Mouse (Mus musculus) liver, embryonic 15.5 days (tissue): Measurements from ENCODE around the gene Ddx17. TPM values are rescaled to one million over a fixed set of nuclear protein-coding genes. Genes with fewer than 3 reads are reported as not detected.

Experiments
- ATAC-seq: fragments of 200-750 bp; cut with Nextera tagmentation; 2 replicates; pipeline ENCODE4 v1.8.0; 2017; ENCODE audit warnings: moderate number of reproducible peaks, mild to moderate bottlenecking, moderate library complexity; ENCODE audit not compliant: insufficient read depth
- H3K27ac ChIP-seq: fragments of 300-500 bp; sonication (generic); replicated peaks from 2 replicates; pipeline ENCODE4 v1.5.1; 2015; ENCODE audit warnings: mild to moderate bottlenecking, inconsistent platforms
- H3K27me3 ChIP-seq: fragments of 300-500 bp; sonication (generic); 2 replicates; pipeline ENCODE4 v1.6.1; 2015; ENCODE audit warnings: mild to moderate bottlenecking, inconsistent platforms
- H3K36me3 ChIP-seq: fragments of 300-500 bp; sonication (generic); replicated peaks from 2 replicates; pipeline ENCODE4 v1.6.1; 2015; ENCODE audit warnings: moderate library complexity, mild to moderate bottlenecking, inconsistent platforms
- H3K4me1 ChIP-seq: fragments of 300-500 bp; sonication (generic); replicated peaks from 2 replicates; pipeline ENCODE4 v1.6.1; 2015; ENCODE audit warnings: inconsistent platforms
- H3K4me2 ChIP-seq: fragments of 300-500 bp; sonication (generic); 2 replicates; pipeline ENCODE4 v1.6.1; 2015; ENCODE audit warnings: moderate library complexity, mild to moderate bottlenecking, inconsistent platforms
- H3K4me3 ChIP-seq: fragments of 300-500 bp; sonication (generic); replicated peaks from 2 replicates; pipeline ENCODE4 v1.5.1; 2015; ENCODE audit warnings: mild to moderate bottlenecking, inconsistent platforms
- H3K9ac ChIP-seq: fragments of 300-500 bp; sonication (generic); 2 replicates; pipeline ENCODE4 v1.6.1; 2015; ENCODE audit warnings: moderate library complexity, mild to moderate bottlenecking, inconsistent platforms
- H3K9me3 ChIP-seq: fragments of 300-500 bp; sonication (generic); replicated peaks from 2 replicates; pipeline ENCODE4 v1.6.1; 2016; ENCODE audit warnings: inconsistent platforms
- WGBS: fragments of 180-500 bp; shearing (Covaris S2); methylation state at CpG from one replicate; pipeline ENCODE4 v1.1.7; 2015; ENCODE audit warnings: mixed read lengths; ENCODE audit not compliant: insufficient replicate concordance; 5-methylcytosine and 5-hydroxymethylcytosine counted together
- polyA plus RNA-seq: library from polyadenylated mRNA; unstranded; fragments of >200 nt; fragmentation: Nextera tagmentation; extraction: Ambion mirVana; gene quantifications from 2 replicates; pipeline ENCODE4 v1.2.1, GENCODE M21; 2015

The Ddx17 gene
- polyA plus RNA-seq, 1 experiment from 2014 or later = 11.6 TPM

GRCm38 (mm10) chr15:79517710-79518109 is 28.8 kb downstream of the Ddx17 start:
- Histone ChIP-seq H3K9me3 (no peaks in the 10 kb centered on the region), H3K9ac (no peak overlapping the region), H3K36me3 (no peaks in the 10 kb centered on the region), H3K4me2 (no peak overlapping the region), H3K27ac (no peak overlapping the region), H3K4me1 (peaks cover 28% of the 10 kb centered on the region), H3K27me3 (peaks cover 71% of the 10 kb centered on the region), H3K4me3 (no peak overlapping the region)
- no peak for ATAC-seq
- WGBS = 74% methylated on average over 4 of the region's 4 CpGs

DNA sequence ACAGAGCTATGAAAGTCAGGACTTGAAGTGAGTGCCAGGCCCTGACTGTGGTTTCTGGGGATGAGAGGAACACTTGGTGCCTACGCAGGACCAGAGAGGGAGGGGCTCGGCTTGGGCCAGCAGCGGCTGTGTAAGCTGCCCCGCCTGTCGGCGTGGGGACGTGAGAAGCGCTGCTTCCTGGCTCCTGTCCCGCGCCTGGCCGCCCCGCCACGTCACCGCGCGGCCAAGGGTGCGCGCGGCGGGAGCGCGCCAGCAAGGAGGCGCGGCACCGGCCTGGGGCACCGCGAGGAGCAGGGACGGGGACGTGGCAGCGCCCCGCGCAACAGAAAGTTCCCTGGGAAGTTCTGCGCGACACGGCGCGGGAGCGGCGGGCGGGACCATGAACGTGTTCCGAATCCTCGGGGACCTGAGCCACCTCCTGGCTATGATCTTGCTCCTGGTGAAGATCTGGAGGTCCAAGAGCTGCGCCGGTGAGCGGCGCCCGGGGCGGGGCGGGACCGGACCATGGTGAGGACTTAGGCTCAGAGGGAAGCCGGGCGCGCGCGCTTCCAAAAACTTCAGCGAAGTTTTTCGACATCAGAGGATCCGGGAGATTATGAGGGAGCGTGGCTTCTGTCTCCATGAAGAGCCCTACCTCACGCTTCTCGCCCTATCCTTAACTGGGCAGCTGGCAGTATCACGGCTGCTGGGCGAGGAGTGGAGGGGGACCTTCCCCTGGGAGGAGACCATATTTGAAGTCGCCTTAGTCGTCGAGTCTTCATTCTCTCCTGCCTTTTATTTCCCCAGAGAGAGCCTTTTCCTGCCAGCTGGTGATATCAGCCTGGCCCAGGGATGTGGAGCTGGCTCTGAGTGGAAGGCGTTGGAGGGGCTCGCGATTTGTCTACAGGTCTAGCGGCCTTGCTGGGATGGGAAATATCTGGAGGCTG is 30.1 kb downstream of the Ddx17 start, which contains the start of gene Kdelr3:
Gene Kdelr3 (plus strand): TSS at position 241 of the 926 bp plus-strand sequence.
- H3K4me2 ChIP-seq = peak within 1 kb of the TSS; percentile 71
- no peaks in the 10 kb centered on the region for H3K36me3 ChIP-seq
- H3K9me3 ChIP-seq = no peaks in the 10 kb centered on the region
- peak within 1 kb of the TSS; percentile 48 for H3K4me3 ChIP-seq
- ATAC-seq = peak; percentile 35; the same call in 1 of the 2 replicates
- no peak within 1 kb of the TSS for H3K27ac ChIP-seq
- H3K9ac ChIP-seq = peak within 1 kb of the TSS; percentile 15; the same call in 1 of the 2 replicates
- under 1% methylated on average over 71 of the region's 71 CpGs for WGBS
- H3K4me1 ChIP-seq = peaks cover 31% of the 10 kb centered on the region
- peaks cover 84% of the 10 kb centered on the region for H3K27me3 ChIP-seq

- H3K4me3 ChIP-seq = no peak overlapping the region
- H3K4me2 ChIP-seq = no peak overlapping the region
- peaks cover 23% of the 10 kb centered on the region for H3K4me1 ChIP-seq
- H3K36me3 ChIP-seq = no peaks in the 10 kb centered on the region
- ATAC-seq = no peak
- H3K9me3 ChIP-seq = no peaks in the 10 kb centered on the region
- WGBS = 9% methylated on average over 9 of the region's 9 CpGs
- H3K27ac ChIP-seq = no peak overlapping the region
- H3K9ac ChIP-seq = no peak overlapping the region
- H3K27me3 ChIP-seq = peaks cover 99% of the 10 kb centered on the region
Observed at GRCm38 (mm10) chr15:79513940-79514339, 32.6 kb downstream of the Ddx17 start.

DNA sequence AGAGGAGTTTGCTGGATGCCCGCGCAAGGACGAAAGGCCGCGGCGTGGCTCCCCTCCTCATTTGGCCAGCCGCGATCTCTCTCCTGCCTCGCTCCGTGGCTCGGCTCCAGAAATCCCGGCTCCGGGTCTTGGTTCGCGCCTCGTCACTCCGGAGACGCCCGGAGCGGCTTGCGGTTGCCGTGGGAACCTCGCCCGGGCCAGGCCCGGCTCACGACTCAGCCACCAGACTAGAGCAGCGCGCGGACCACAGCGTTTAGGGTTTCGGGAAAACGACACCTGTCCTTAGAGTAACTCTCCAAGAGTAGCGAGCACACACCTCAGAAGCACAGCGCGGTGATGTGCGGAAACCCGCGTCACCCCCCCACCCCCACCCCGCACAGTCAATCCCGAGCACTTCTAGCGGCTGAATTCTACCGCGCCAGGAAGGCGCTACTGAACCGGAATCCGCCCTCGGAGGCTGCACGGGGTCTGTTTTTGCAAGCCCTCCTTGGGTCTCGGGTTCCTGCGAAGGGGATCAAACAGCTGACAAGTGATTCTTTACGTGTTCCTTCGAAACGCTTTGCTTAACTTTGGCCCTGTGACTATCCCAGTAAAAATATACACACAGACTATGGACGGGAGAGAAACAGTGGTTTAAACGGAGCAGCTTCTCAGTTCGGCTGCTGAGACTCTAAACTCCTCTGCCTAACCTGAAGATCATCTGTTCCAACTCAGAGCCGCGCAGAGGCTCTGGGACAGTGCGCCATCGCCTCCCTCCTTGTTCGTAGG is 34.8 kb downstream of the Ddx17 start:
- H3K4me1 ChIP-seq = peaks cover 11% of the 10 kb centered on the region
- H3K36me3 ChIP-seq = no peaks in the 10 kb centered on the region
- H3K9me3 ChIP-seq = no peaks in the 10 kb centered on the region
- peak overlapping the region; percentile 33 for H3K4me3 ChIP-seq
- peak overlapping the region; percentile 53 for H3K4me2 ChIP-seq
- H3K27me3 ChIP-seq = peaks cover 99% of the 10 kb centered on the region
- H3K9ac ChIP-seq = no peak overlapping the region
- ATAC-seq = no peak
- 2% methylated on average over 61 of the region's 61 CpGs for WGBS
- H3K27ac ChIP-seq = no peak overlapping the region

GRCm38 (mm10) chr15:79510425-79510824 is 36.1 kb downstream of the Ddx17 start:
- no peak for ATAC-seq
- H3K9ac ChIP-seq = no peak overlapping the region
- no peak overlapping the region for H3K27ac ChIP-seq
- 53% methylated on average over 7 of the region's 7 CpGs for WGBS
- peaks cover 99% of the 10 kb centered on the region for H3K27me3 ChIP-seq
- no peak overlapping the region for H3K4me3 ChIP-seq
- no peak overlapping the region for H3K4me2 ChIP-seq
- H3K36me3 ChIP-seq = no peaks in the 10 kb centered on the region
- H3K4me1 ChIP-seq = peaks cover 14% of the 10 kb centered on the region
- H3K9me3 ChIP-seq = no peaks in the 10 kb centered on the region

GRCm38 (mm10) chr15:79509998-79510397 is 36.5 kb downstream of the Ddx17 start:
- ATAC-seq = no peak
- H3K27me3 ChIP-seq = peaks cover 99% of the 10 kb centered on the region

DNA sequence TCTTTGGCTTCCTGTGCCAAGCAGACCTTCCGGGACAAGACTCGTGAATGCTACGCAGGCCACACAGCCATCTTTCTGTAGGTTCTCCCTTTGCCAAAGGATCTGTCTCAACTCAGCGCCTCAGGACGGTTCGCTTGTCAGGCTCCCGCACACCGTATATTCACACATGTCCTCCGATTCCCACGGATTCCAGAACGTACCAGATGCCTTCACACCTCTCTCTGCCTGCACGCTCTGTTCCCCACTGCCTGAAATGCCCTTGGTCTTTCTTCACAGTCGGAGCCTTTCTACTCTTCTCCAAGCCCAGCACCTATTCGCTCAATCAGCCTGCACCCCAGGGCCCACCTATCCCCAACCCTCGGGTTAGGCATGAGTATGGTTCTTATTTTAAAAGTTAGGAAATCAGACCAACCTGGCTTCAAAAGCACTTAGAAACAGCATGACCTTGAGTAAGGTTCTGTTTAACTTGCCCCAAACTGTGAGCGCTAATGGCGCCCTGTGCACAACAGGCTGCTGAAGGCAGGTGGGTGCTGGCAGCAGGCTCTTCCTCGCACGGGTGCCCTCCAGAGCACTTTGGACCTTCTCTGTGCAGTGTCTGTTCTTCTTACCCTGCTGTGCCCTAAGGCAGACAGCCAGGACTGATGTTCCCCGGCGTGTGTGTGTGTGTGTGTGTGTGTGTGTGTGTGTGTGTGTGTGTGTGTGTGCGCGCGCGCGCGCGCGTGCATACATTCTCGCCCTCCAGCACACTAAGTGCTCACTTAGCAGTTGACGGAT is 39.3 kb downstream of the Ddx17 start:
- Histone ChIP-seq H3K4me3 (no peak overlapping the region), H3K4me2 (no peak overlapping the region), H3K9me3 (no peaks in the 10 kb centered on the region), H3K27me3 (peaks cover 99% of the 10 kb centered on the region), H3K9ac (no peak overlapping the region), H3K27ac (no peak overlapping the region), H3K4me1 (peaks cover 17% of the 10 kb centered on the region), H3K36me3 (no peaks in the 10 kb centered on the region)
- ATAC-seq = no peak
- WGBS = 50% methylated on average over 31 of the region's 31 CpGs

More at GRCm38 (mm10) chr15:79509998-79510397, 36.5 kb downstream of the Ddx17 start:
- peaks cover 17% of the 10 kb centered on the region for H3K4me1 ChIP-seq
- H3K9me3 ChIP-seq = no peaks in the 10 kb centered on the region
- H3K9ac ChIP-seq = no peak overlapping the region
- no peak overlapping the region for H3K27ac ChIP-seq
- no peak overlapping the region for H3K4me3 ChIP-seq
- H3K4me2 ChIP-seq = no peak overlapping the region
- H3K36me3 ChIP-seq = no peaks in the 10 kb centered on the region
- WGBS = 17% methylated on average over 6 of the region's 6 CpGs

- no peaks in the 10 kb centered on the region for H3K9me3 ChIP-seq
Observed at GRCm38 (mm10) chr15:79506460-79506859, 40.1 kb downstream of the Ddx17 start.

DNA sequence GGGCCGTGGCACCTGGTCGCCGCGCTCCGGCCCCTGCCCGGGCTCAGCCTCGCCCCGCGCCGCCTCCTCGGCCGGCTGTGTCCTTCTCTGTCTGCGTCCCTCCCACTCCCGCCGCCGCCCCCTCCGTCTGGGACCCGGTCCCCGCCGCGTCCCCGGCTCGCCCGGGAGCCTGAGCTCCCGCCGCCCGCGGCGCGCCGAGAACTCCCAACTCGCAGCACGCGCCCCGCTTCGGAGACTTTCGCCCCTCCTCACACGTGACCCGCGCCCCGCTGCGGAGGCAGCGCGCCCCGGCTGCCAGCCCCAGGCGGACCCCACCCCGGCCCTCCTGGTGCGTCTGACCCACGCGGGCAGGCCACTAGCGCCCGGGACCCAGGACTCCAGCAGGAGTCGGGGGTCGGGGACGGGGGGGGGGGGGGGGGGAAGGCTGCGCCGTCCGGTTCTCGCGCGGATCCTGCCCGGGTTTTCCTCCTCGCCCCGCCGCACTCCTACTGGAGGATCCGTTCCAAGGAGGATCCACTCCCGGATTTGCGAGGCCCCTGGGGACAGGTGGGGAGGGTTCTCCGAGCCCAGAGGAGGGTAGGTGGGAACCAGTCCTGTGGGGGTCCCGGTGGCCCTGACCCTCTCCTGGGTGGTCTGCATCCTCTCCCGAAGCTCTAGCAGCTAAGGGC is 40.8 kb downstream of the Ddx17 start:
- Histone ChIP-seq H3K36me3 (no peaks in the 10 kb centered on the region), H3K4me2 (peak overlapping the region; percentile 72), H3K4me1 (peaks cover 11% of the 10 kb centered on the region; the same call in 1 of the 2 replicates), H3K27me3 (peaks cover 99% of the 10 kb centered on the region), H3K9ac (no peak overlapping the region), H3K27ac (no peak overlapping the region), H3K9me3 (no peaks in the 10 kb centered on the region), H3K4me3 (peak overlapping the region; percentile 49)
- WGBS = under 1% methylated on average over 70 of the region's 71 CpGs
- no peak for ATAC-seq

More at GRCm38 (mm10) chr15:79506460-79506859, 40.1 kb downstream of the Ddx17 start:
- 20% methylated on average over 7 of the region's 7 CpGs for WGBS
- Histone ChIP-seq H3K36me3 (no peaks in the 10 kb centered on the region), H3K9ac (no peak overlapping the region), H3K27me3 (peaks cover 99% of the 10 kb centered on the region), H3K4me1 (peaks cover 14% of the 10 kb centered on the region), H3K4me3 (no peak overlapping the region), H3K4me2 (no peak overlapping the region), H3K27ac (no peak overlapping the region)
- no peak for ATAC-seq
